Mouse (Mus musculus): Measurements from ENCODE around the gene Kctd21.

Gene Kctd21

DNA sequence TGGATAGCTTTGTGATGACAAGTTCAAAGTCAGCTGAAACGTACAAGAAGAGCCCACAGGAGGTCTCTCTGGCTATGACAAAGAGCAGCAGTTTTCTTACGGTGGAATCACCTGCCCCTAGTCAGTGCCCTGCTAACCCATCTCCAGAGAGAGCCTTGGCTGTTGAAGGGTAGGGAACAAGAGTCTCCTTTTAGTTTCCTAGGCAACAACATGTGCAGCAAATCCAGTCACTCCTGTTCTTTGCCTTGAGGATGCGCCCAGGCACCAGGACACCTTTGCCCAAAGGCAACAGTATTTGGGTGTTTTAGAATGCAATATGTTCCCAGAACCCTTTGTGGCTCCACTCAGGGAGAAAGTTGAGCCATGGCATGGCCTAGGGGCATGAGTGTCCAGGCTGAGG lies 16.2 kb downstream of the Kctd21 start:
- DNase-seq (ENCODE audit: low read depth, low spot score), result no peak

GRCm38 (mm10) chr7:97348836-97349235 lies 16.7 kb downstream of the Kctd21 start:
- no peak for DNase-seq (ENCODE audit: low read depth, low spot score)

GRCm38 (mm10) chr7:97349438-97349837 lies 17.3 kb downstream of the Kctd21 start:
- DNase-seq (ENCODE audit: low read depth, low spot score), result no peak

- DNase-seq (ENCODE audit: low read depth, low spot score), result no peak
These were observed 18.8 kb downstream of the Kctd21 start for GRCm38 (mm10) chr7:97350891-97351290.

DNA sequence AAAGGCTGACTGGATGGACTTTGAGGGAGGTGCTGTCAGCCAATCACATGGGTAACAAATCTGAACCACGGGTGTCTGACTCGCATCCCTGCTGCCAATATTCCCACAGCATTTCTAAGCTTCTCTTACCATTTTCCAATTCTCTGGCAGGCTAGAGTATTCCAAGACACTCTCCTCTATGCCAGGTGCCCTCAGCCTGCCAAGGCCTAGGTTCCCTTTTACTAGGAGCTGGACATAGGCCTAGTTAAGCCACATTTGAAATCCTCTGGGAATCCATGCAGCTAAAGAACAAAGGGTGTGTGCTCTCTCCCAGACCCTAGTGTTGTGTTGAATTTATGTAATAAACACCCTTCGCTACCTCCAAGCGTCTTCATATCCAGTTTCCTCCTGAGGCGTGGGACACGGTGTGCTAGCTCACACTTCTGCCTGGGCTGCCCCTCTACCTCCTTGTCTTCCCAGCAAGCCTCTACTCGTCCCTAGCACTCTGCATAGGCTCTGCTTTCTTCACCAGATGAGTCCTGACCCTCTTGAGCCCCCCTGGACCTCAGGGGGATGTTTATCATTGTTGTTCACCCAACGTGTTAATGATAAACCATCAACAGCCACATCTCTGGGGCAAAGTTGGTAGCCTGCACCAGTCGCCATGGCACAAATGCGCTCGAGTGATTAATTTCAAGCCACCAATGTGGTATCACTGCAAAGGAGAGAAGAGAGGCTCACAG lies 19.8 kb downstream of the Kctd21 start:
- DNase-seq (ENCODE audit: low read depth, low spot score), result no peak

DNA sequence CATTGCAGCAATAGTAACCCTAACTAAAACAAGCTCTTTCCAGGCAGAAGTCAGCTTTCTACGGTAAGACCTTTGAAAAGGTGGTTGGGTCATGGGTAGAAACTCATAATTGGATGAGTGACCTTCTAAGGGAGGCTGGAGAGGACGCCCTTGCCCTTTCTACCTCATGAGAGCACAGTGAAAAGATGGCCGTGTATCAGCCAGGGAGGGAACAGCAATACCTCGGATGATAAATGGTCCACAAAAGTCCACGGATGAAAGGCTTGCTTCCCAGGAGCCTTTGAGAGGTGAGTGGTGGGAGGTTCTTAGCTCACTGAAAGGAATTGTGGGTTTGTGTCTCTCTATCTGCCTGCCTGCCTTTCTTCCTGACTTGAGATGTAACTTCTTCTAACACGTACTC lies 21.2 kb downstream of the Kctd21 start:
- no peak for DNase-seq (ENCODE audit: low read depth, low spot score)

DNA sequence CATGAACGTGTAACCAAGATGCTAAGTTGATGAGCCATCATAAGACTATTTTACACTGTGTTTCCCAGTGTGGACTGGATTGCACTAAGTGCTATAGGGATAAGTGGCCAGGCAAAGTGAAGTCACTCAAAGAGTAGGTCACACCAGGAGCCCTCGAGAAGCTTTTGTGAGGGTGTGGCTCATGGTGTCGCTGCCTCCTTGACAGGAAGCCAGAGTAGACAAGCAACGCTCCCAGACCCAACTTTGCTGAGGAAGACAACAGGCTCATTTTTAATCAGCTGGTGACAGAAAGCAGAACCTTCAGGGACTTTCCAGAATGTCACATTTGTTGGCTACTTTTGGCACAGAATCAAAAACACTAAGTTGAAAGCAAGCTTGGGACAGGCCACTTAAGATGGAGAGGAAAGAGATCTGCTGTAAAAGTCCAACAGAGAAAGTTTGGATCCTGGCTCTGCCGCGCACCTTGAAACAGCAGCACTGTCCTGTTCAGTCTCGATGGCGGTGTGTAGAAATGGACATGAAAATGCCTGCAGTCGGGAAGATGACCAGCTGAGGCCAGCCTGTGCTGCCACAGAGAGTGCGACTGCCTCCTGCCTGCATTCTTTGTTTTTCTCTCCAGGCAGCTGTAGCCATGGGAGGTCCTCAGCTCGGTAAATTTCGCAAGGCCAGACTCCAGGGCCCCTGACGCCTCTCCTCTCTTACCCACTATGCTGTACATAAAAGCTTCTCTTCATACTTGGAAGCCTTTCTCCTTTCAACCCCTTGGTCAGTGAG lies 23.1 kb downstream of the Kctd21 start:
- peak; percentile 4 for DNase-seq (ENCODE audit: low read depth, low spot score)

- DNase-seq (ENCODE audit: low read depth, low spot score), result no peak
These were observed 24.1 kb downstream of the Kctd21 start for GRCm38 (mm10) chr7:97356253-97356652.

GRCm38 (mm10) chr7:97356875-97357276 lies 24.7 kb downstream of the Kctd21 start:
- DNase-seq (ENCODE audit: low read depth, low spot score), result peak; percentile 10

GRCm38 (mm10) chr7:97357840-97358239 lies 25.7 kb downstream of the Kctd21 start:
- no peak for DNase-seq (ENCODE audit: low read depth, low spot score)

DNA sequence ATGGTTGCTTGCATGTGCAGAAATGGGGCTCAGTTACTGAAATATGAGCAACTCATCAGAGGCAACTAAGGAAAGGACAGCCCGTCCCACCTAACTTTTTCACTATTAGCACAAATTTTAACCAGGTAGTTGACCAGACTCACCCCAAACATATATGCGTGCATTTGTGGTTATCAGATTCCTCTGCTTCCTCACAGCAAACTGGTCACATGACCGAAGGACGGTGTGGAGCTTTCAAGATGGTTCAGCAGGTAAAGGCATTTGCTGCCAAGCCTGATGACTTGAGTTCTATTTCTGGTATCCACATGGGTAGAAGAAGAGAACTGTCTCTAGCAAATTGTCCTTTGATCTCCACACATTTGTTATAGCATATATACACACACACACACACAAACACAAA lies 26.2 kb downstream of the Kctd21 start:
- DNase-seq (ENCODE audit: low read depth, low spot score), result no peak

- no peak for DNase-seq (ENCODE audit: low read depth, low spot score)
These were observed 28.0 kb downstream of the Kctd21 start for GRCm38 (mm10) chr7:97360166-97360565.

DNA sequence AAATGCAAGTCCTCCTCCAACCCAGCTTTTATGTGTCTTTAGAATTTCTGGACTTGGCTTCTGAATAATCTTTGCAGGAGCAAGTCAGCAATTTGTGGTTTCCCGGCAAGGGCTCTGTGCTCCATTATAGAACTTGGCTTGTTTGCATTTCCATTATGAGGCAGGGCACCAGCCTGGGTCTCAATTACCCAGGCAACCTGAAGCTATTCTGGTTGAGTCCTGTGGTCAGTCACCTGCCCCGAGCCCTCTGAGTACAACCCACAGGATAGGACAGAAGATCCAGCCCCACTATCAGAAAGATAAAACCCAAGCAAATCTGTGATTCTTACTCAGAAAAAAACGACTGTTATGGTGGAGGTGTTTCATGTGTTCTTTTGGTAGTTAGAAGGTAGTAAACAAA lies 28.8 kb downstream of the Kctd21 start:
- no peak for DNase-seq (ENCODE audit: low read depth, low spot score)

DNA sequence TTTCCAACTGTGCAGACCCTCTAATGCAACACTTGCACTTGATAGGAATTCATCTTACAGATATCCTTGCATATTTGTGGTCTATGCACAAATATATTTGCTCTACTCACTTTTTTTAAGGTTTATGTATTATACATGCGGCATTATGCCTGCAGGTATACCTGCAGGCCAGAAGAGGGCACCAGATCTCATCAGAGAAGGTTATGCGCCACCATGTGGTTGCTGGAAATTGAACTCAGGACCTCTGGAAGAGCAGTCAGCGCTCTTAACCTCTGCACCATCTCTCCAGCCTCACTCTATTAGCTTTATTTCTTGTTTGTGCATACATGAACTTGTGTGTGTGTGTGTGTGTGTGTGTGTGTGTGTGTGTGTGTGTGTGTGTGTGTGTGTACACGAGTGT lies 29.3 kb downstream of the Kctd21 start:
- peak; percentile 38 for DNase-seq (ENCODE audit: low read depth, low spot score)

DNA sequence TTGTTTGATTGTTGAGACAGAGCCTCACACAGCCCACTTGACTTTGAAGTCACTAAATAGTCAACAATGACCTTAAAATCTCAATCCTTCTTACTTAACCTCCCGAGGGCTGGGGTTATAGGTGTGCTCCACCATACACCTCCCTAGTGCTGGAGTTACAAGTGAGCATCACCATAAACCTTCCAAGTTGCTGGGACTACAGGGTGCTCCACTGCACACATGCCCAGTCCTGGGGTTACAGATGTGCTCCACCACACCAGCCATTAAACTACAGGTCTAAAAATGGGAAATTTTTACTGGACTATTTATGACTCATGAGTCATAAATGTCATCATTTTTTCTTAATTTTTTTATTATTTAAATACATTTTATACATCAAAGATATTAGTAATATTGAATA lies 33.8 kb downstream of the Kctd21 start:
- DNase-seq (ENCODE audit: low read depth, low spot score), result no peak

DNA sequence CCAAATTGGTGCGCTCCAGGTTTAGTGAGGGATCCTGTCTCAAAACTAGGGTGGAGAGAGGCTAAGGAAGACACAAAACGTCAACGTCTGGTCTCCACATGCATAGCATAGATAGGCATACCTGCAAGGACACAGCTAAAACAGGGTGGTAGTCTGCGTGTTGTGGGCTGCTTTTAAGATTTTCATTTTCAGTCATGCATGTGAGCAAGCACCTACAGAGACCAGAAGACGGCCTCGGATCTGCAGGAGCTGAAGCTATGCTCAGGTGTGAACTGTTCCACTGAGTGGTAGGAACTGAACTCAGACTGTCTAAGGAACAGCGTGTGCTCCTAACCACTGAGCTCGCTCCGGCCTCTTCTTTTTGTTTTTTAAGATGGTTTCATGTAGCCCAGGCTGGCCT lies 43.0 kb downstream of the Kctd21 start:
- no peak for DNase-seq (ENCODE audit: low read depth, low spot score)

DNA sequence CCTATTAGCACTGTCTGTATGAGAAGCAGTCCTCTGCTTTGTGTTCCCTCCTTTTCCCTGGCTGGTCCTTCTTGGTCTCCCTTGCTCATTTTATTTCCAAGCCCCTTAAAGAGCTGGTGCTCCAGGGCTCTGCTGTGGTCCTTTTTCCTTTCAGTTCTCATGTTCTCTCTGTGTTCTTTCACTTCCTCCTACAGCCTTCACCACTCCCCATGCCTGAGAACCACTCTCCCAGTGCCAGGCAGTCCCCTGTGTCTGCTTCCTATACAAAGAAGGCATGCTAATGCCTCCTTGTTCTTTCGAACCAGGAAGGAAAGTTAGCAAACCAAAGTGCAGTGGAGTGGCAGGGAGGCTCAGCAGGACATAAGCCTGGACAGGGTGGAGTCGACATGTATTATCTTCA lies 43.8 kb downstream of the Kctd21 start:
- DNase-seq (ENCODE audit: low read depth, low spot score), result no peak

GRCm38 (mm10) chr7:97379304-97379703 lies 47.2 kb downstream of the Kctd21 start:
- DNase-seq (ENCODE audit: low read depth, low spot score), result no peak

DNA sequence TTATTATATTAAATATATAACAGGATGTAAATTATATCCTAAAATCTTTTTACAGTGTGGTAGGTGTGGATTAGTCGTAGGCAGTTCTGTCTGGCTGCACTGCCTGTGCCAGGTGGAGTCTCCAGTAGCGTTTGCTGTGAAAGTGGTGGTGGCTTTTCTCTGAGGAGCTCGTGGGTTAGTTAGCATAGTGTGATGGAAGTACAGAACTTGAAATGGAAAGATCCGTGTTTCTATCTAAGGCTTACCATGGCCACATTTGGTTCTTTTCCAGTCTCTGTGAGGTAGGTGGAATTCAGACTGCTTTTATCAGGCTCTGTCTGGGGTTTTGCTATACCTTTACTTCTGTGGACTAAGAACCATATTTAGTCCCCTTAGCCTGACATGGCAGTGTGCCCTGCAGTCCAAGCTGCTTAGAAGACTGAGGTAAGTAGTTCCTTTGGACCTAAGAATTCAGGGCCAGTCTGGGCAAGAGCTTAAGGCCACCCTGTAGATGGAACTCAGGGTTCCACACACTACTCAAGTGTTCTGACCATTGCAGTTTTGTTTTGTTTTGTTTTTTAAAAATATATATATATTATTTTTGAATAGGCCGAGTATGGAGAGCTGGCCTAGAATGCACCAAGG lies 48.5 kb downstream of the Kctd21 start:
- DNase-seq (ENCODE audit: low read depth, low spot score), result no peak

GRCm38 (mm10) chr7:97382661-97383060 lies 50.5 kb downstream of the Kctd21 start:
- DNase-seq (ENCODE audit: low read depth, low spot score), result no peak

- DNase-seq (ENCODE audit: low read depth, low spot score), result no peak
These were observed 51.5 kb downstream of the Kctd21 start for GRCm38 (mm10) chr7:97383496-97384132.

DNA sequence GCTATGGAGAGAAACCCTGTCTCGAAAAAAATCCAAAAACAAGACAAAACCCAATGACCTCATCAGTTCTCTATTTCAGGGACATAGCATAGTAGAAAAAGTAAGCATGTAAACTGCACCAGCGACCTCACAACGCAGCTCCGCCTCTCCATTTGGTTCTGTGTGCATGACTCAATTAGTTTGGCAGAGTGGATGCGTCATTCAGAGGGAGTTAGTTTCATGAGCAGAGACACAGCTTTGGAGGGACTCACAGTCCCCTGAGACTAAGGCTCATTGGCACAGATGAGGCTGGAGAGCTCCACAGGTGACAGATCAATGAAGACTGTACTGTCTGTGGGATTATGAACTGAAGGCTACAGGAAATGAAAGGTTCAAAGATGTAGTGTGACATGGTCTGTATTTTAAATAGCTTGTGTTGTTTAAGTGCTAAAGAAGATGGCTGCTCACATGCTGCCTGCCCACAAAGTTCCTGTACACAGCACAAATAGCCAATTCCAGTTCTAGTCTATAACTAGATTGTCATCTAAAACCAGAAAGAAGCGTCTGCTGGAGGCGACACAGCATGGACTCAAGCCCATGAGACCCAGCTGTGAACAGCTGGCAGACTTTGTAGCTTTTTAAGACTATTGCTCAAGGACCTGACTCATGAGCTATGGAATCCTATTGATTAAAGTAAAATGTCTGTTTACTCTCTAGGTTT lies 54.1 kb downstream of the Kctd21 start:
- DNase-seq (ENCODE audit: low read depth, low spot score), result peak; percentile 26
